Mouse (Mus musculus) C2C12 (cell line): ENCODE results near the gene Cd3e. TPM values are rescaled to one million over a fixed set of nuclear protein-coding genes. Genes with fewer than 3 reads are reported as not detected.
"Not testable (repeated sequence)": the region's sequence is repeated elsewhere in the genome, so short reads cannot be mapped to it uniquely, and the experiment has no call there.

Source experiments
- H3K27me3 ChIP-seq: one replicate; pipeline ENCODE4 v1.6.1; 2011; ENCODE audit not compliant: control insufficient read depth, insufficient read depth, insufficient read length
- H3K36me3 ChIP-seq: one replicate; pipeline ENCODE4 v1.6.1; 2011; ENCODE audit not compliant: control insufficient read depth, insufficient read depth
- H3K4me3 ChIP-seq: one replicate; pipeline ENCODE4 v1.5.1; 2011; ENCODE audit warnings: mild to moderate bottlenecking, control low read depth; ENCODE audit not compliant: poor library complexity, insufficient read depth, severe bottlenecking
- H3K79me2 ChIP-seq: one replicate; pipeline ENCODE4 v1.6.1; 2011; ENCODE audit not compliant: control insufficient read depth, insufficient read depth
- H3K79me3 ChIP-seq: one replicate; pipeline ENCODE4 v1.6.1; 2011; ENCODE audit warnings: low read depth, control low read depth
- H3ac ChIP-seq: one replicate; pipeline ENCODE3; 2011; ENCODE audit warnings: low read depth; ENCODE audit not compliant: control insufficient read depth, insufficient read length
- CEBPB ChIP-seq: IDR thresholded peaks from one replicate; pipeline ENCODE4 v1.6.1; 2011; ENCODE audit warnings: low read depth, mild to moderate bottlenecking, control low read depth, moderate library complexity
- CTCF ChIP-seq: IDR thresholded peaks from one replicate; pipeline ENCODE4 v1.5.1; 2011; ENCODE audit not compliant: control insufficient read depth, insufficient read depth, insufficient read length
- FOSL1 ChIP-seq: IDR thresholded peaks from one replicate; pipeline ENCODE4 v1.8.0; 2011; ENCODE audit warnings: mild to moderate bottlenecking, low read length; ENCODE audit not compliant: poor library complexity, insufficient read depth, severe bottlenecking
- MAX ChIP-seq: IDR thresholded peaks from one replicate; pipeline ENCODE4 v1.6.1; 2011; ENCODE audit warnings: mild to moderate bottlenecking, control low read depth
- MYOD1 ChIP-seq: IDR thresholded peaks from one replicate; pipeline ENCODE4 v1.6.1; 2011; ENCODE audit warnings: low read depth; ENCODE audit not compliant: control insufficient read depth, insufficient read length
- MYOG ChIP-seq: IDR thresholded peaks from one replicate; pipeline ENCODE4 v1.6.1; 2011; ENCODE audit not compliant: control insufficient read depth, insufficient read length; ENCODE audit errors: extremely low read depth
- USF1 ChIP-seq: IDR thresholded peaks from one replicate; pipeline ENCODE4 v1.6.1; 2011; ENCODE audit warnings: low read depth, mild to moderate bottlenecking, control low read depth, moderate library complexity
- polyA plus RNA-seq: library from polyadenylated mRNA; unstranded; fragments of >200 nt; fragmentation: generic; extraction: Trizol; gene quantifications from one replicate; pipeline ENCODE4 v1.2.1, GENCODE M21; 2012; ENCODE audit warnings: missing spikeins

The Cd3e gene
- polyA plus RNA-seq, 1 experiment, result not detected

GRCm38 (mm10) chr9:45040066-45040845 is 30.8 kb upstream of the Cd3e start:
- Histone ChIP-seq H3K79me3 (no peaks in the 10 kb centered on the region), H3K4me3 (no peak overlapping the region), H3K36me3 (no peaks in the 10 kb centered on the region), H3ac (no peak overlapping the region), H3K79me2 (no peaks in the 10 kb centered on the region), H3K27me3 (peaks cover 53% of the 10 kb centered on the region)
- no peak for TF ChIP-seq CEBPB
- no peak for TF ChIP-seq MYOG
- no peak for TF ChIP-seq USF1
- TF ChIP-seq CTCF, result no peak
- TF ChIP-seq FOSL1, result no peak
- TF ChIP-seq MAX, result no peak
- no peak for TF ChIP-seq MYOD1

DNA sequence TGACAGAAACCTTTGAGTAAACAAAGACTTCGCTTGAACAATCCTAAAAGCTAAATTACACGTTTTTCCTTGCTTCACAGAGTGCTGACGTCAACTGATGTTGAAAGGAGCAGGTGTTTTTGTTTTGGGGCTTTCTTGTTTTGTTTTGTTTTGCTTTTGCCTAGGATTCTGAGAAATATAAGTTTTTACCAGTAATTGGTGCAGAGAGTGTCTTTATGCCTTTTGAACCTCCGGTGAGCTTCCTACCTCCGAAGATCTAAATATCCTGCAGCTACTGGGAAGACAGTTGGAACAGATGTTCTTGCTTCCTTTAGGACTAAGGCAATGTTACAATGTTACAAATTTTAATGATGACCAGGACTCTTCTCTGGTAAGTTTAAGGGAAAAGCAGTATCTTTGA is 30.1 kb upstream of the Cd3e start, which contains the start of gene Mpzl2:
Gene Mpzl2 (plus strand): TSS at position 301 of the 400 bp plus-strand sequence.
- no peak within 1 kb of the TSS for H3K4me3 ChIP-seq

DNA sequence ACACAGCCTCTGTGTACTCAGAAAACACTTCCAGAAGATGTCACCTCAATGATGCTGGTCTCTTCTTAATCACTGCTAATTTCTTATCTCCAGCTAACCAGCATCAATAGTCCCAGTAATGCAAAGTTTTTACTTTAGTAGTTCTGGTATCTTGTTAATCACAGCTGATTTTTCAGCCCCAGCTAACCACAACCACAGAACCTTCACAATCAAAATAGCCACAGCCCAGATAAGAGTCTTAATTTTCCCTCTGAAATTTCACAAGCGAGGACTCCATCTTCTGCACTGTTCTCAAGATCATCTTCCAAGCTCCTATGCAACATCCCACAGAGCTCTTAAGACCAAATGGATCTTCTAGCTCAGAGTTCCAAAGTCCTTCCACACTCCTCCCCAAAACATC is 28.4 kb upstream of the Cd3e start:
- H3ac ChIP-seq, H3K79me2 ChIP-seq, H3K36me3 ChIP-seq, H3K79me3 ChIP-seq, H3K4me3 ChIP-seq: not testable (repeated sequence)
- peaks cover 47% of the 10 kb centered on the region for H3K27me3 ChIP-seq

More for the DNA sequence above, 30.1 kb upstream of the Cd3e start, which contains the start of gene Mpzl2:
- Histone ChIP-seq H3ac (no peak within 1 kb of the TSS), H3K79me3 (no peaks in the 10 kb centered on the region), H3K79me2 (no peaks in the 10 kb centered on the region), H3K27me3 (peaks cover 53% of the 10 kb centered on the region), H3K36me3 (no peaks in the 10 kb centered on the region)
- no peak for TF ChIP-seq MYOD1
- TF ChIP-seq USF1, result no peak
- TF ChIP-seq MYOG, result no peak
- TF ChIP-seq CEBPB, result no peak
- no peak for TF ChIP-seq FOSL1
- no peak for TF ChIP-seq MAX
- TF ChIP-seq CTCF, result no peak

DNA sequence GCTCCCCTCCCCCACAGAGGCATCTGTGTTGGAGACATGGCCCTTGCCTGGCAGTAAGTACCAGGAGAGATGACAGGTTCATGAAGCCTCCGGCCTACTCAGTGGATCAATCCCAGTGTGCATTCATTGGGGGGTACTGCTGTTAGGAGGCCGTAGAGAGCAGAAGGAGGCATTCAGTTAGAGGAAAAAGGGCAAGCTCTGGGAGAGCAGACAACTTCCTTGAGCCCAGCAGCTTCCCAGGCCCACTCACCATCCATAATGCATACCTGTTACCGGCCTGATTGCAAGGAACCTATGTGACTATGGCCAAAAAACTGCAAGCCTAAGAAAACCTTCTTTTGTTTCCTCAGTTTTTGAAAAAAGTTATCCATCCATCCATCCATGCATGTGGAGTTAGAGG is 25.1 kb upstream of the Cd3e start:
- no peak overlapping the region for H3K4me3 ChIP-seq
- no peaks in the 10 kb centered on the region for H3K79me3 ChIP-seq
- TF ChIP-seq MYOD1, result no peak
- no peak for TF ChIP-seq MAX
- TF ChIP-seq FOSL1, result no peak
- TF ChIP-seq MYOG, result no peak
- no peak for TF ChIP-seq CTCF
- TF ChIP-seq CEBPB, result no peak
- TF ChIP-seq USF1, result no peak
- H3K36me3 ChIP-seq, result no peaks in the 10 kb centered on the region
- no peak overlapping the region for H3ac ChIP-seq
- H3K27me3 ChIP-seq, result peaks cover 42% of the 10 kb centered on the region
- no peaks in the 10 kb centered on the region for H3K79me2 ChIP-seq

DNA sequence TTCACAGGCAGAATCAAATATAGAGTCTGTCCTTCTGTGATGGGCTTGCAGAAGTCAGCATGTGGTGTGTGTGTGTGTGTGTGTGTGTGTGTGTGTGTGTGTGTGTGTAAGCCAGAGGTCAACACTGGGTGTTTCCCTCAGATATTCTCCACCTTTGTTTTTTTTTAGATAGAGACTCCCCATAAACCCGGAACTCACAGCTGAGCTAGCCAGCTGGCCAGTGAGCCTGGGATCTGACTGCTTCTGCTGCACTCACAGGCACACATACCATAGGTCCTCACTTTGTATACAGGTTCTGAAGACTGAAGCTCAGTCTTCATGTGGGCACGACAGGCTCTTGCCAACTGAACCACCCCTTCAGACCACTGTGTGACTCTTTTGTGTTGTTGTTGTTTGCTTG is 22.8 kb upstream of the Cd3e start:
- H3K27me3 ChIP-seq, result peaks cover 53% of the 10 kb centered on the region
- no peak for TF ChIP-seq CEBPB
- TF ChIP-seq USF1, result no peak
- no peak for TF ChIP-seq MYOG
- TF ChIP-seq MYOD1, result no peak
- no peak for TF ChIP-seq MAX
- no peak for TF ChIP-seq FOSL1
- TF ChIP-seq CTCF, result no peak
- no peaks in the 10 kb centered on the region for H3K36me3 ChIP-seq
- no peak overlapping the region for H3ac ChIP-seq
- H3K79me3 ChIP-seq, result no peaks in the 10 kb centered on the region
- H3K79me2 ChIP-seq, result no peaks in the 10 kb centered on the region
- H3K4me3 ChIP-seq, result no peak overlapping the region

- H3K79me2 ChIP-seq, result no peaks in the 10 kb centered on the region
- H3K4me3 ChIP-seq, result no peak overlapping the region
- TF ChIP-seq CTCF (no peak), FOSL1 (no peak), MYOG (no peak), MYOD1 (no peak), USF1 (no peak), MAX (no peak), CEBPB (no peak)
- no peaks in the 10 kb centered on the region for H3K79me3 ChIP-seq
- H3ac ChIP-seq, result no peak overlapping the region
- H3K36me3 ChIP-seq, result no peaks in the 10 kb centered on the region
- H3K27me3 ChIP-seq, result peaks cover 72% of the 10 kb centered on the region
Measured at GRCm38 (mm10) chr9:45030341-45030740, 20.9 kb upstream of the Cd3e start.
